Mouse (Mus musculus): ENCODE results near the gene Mrpl58. TPM values are rescaled to one million over a fixed set of nuclear protein-coding genes. Genes with fewer than 3 reads are reported as not detected.

The Mrpl58 gene
- polyA plus RNA-seq, 1 experiment from 2014 or later: 253 TPM

DNA sequence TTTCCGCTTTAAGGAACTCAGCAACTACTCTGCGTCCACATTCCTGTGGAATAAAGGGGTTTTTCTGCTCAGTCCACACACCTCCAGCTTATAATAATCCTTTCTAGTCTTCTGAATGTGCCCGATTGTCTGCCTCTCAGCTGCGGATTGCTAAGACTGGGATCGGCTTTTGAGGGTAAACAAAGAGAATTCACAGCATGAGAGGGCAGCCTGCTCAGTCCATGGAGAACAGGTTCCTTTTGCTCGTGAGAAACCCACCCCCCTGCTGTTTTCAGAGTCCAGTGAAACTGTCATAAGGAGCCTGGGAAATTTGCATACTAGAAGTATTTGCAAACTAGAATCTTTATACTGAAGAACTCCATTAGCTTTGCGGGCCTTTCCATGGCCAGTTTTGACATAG, 6.0 kb downstream of the Mrpl58 start:
- Histone ChIP-seq H3K27ac (ENCODE audit: low read depth, low read length) (peak overlapping the region; percentile 74), H3K4me1 (ENCODE audit: control insufficient read depth, insufficient read depth, low read length) (peaks cover 34% of the 10 kb centered on the region), H3K9ac (ENCODE audit: low read length) (peak overlapping the region; percentile 47), H3K9me3 (replicated peaks; ENCODE audit: control insufficient read depth, low read length) (no peaks in the 10 kb centered on the region), H3K36me3 (ENCODE audit: control insufficient read depth, insufficient read depth, low read length) (peaks cover 44% of the 10 kb centered on the region), H3K4me3 (ENCODE audit: low read depth, low read length) (no peak overlapping the region), H3K27me3 (replicated peaks; ENCODE audit: control insufficient read depth, insufficient read depth, low read length) (no peaks in the 10 kb centered on the region), H3K4me2 (ENCODE audit: low read length) (peak overlapping the region; percentile 23; the same call in 1 of the 2 replicates)
- WGBS: 4% methylated on average over 7 of the region's 7 CpGs
- 0 out of 2 replicates have a peak, but pooled peaks have one; percentile 6 for ATAC-seq
- peak; percentile 72 for DNase-seq (ENCODE audit: low spot score)

- peak within 1 kb of the TSS; percentile 78 for H3K27ac ChIP-seq (ENCODE audit: low read depth, low read length)
- peak within 1 kb of the TSS; percentile 95 for H3K9ac ChIP-seq (ENCODE audit: low read length)
- DNase-seq (ENCODE audit: low spot score) (peak; percentile 99), ATAC-seq (peak; percentile 99)
- H3K9me3 ChIP-seq (replicated peaks; ENCODE audit: control insufficient read depth, low read length): no peaks in the 10 kb centered on the region
- H3K36me3 ChIP-seq (ENCODE audit: control insufficient read depth, insufficient read depth, low read length): peaks cover 41% of the 10 kb centered on the region
- H3K27me3 ChIP-seq (replicated peaks; ENCODE audit: control insufficient read depth, insufficient read depth, low read length): no peaks in the 10 kb centered on the region
- H3K4me1 ChIP-seq (ENCODE audit: control insufficient read depth, insufficient read depth, low read length): peaks cover 20% of the 10 kb centered on the region
- H3K4me2 ChIP-seq (ENCODE audit: low read length): peak within 1 kb of the TSS; percentile 98
- under 1% methylated on average over 56 of the region's 56 CpGs for WGBS
- H3K4me3 ChIP-seq (ENCODE audit: low read depth, low read length): peak within 1 kb of the TSS; percentile 94
These were observed 16.1 kb downstream of the Mrpl58 start, which contains the start of the genes Atp5h and Kctd2 for GRCm38 (mm10) chr11:115419531-115420237. Gene Atp5h, minus strand, starts transcription at chr11:115419962. Gene Kctd2, plus strand, starts transcription at chr11:115420128.

- WGBS: 4% methylated on average over 37 of the region's 45 CpGs
- peaks cover 41% of the 10 kb centered on the region for H3K36me3 ChIP-seq (ENCODE audit: control insufficient read depth, insufficient read depth, low read length)
These were observed 17.0 kb downstream of the Mrpl58 start for GRCm38 (mm10) chr11:115420336-115421190.

DNA sequence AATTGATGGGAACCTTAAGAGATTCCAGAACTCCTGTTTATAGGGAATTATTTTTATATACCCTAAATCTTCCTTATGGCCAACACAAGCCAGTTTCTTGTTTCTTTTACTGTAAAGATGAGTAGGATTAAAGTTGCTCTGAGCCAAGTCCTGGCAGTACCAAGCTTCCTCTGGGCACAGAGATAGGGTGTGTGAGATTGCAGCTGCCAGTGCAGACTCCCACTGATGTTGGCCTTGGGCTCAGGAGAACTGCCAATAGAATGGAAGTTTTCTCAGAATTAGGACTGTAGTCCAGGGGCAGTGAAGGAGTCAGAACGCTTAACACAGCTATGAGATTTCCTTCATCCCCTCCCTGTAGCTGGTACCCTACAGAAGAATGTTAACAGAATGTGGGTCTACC, 17.8 kb downstream of the Mrpl58 start:
- peak overlapping the region; percentile 95 for H3K9ac ChIP-seq (ENCODE audit: low read length)
- peak overlapping the region; percentile 94; the same call in 1 of the 2 replicates for H3K4me3 ChIP-seq (ENCODE audit: low read depth, low read length)
- H3K4me2 ChIP-seq (ENCODE audit: low read length): peak overlapping the region; percentile 98
- no peaks in the 10 kb centered on the region for H3K9me3 ChIP-seq (replicated peaks; ENCODE audit: control insufficient read depth, low read length)
- peaks cover 20% of the 10 kb centered on the region for H3K4me1 ChIP-seq (ENCODE audit: control insufficient read depth, insufficient read depth, low read length)
- H3K27ac ChIP-seq (ENCODE audit: low read depth, low read length): no peak overlapping the region
- DNase-seq (ENCODE audit: low spot score): no peak
- no peaks in the 10 kb centered on the region for H3K27me3 ChIP-seq (replicated peaks; ENCODE audit: control insufficient read depth, insufficient read depth, low read length)
- no peak for ATAC-seq
- peaks cover 41% of the 10 kb centered on the region for H3K36me3 ChIP-seq (ENCODE audit: control insufficient read depth, insufficient read depth, low read length)
- 55% methylated on average over 1 of the region's 1 CpGs for WGBS

More at GRCm38 (mm10) chr11:115420336-115421190, 17.0 kb downstream of the Mrpl58 start:
- Histone ChIP-seq H3K9me3 (replicated peaks; ENCODE audit: control insufficient read depth, low read length) (no peaks in the 10 kb centered on the region), H3K9ac (ENCODE audit: low read length) (peak overlapping the region; percentile 95), H3K27ac (ENCODE audit: low read depth, low read length) (peak overlapping the region; percentile 78), H3K4me3 (ENCODE audit: low read depth, low read length) (peak overlapping the region; percentile 94), H3K4me1 (ENCODE audit: control insufficient read depth, insufficient read depth, low read length) (peaks cover 20% of the 10 kb centered on the region), H3K4me2 (ENCODE audit: low read length) (peak overlapping the region; percentile 98), H3K27me3 (replicated peaks; ENCODE audit: control insufficient read depth, insufficient read depth, low read length) (no peaks in the 10 kb centered on the region)
- ATAC-seq (peak; percentile 68), DNase-seq (ENCODE audit: low spot score) (peak; percentile 59)

DNA sequence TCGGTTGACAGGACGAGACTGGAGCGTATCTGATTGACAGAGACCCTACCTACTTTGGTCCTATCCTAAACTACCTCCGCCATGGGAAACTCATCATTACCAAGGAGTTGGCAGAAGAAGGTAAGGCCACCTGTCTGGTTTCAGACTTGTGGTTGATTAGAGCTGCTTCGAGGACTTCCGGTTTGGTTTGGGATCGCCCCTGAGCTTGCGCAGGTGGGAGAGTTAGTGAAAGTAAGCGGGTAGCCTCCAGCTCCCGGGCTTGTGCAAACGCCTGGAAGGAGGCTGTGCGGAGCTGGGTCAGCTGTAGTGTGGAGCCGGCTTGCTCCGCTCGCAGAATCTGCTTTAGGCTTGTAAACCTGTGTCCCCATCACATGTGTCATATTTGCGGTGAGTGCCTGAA, 18.4 kb downstream of the Mrpl58 start:
- Histone ChIP-seq H3K36me3 (ENCODE audit: control insufficient read depth, insufficient read depth, low read length) (peaks cover 40% of the 10 kb centered on the region), H3K4me1 (ENCODE audit: control insufficient read depth, insufficient read depth, low read length) (peaks cover 20% of the 10 kb centered on the region), H3K9me3 (replicated peaks; ENCODE audit: control insufficient read depth, low read length) (no peaks in the 10 kb centered on the region), H3K9ac (ENCODE audit: low read length) (no peak overlapping the region), H3K27me3 (replicated peaks; ENCODE audit: control insufficient read depth, insufficient read depth, low read length) (no peaks in the 10 kb centered on the region), H3K27ac (ENCODE audit: low read depth, low read length) (no peak overlapping the region), H3K4me3 (ENCODE audit: low read depth, low read length) (no peak overlapping the region), H3K4me2 (ENCODE audit: low read length) (no peak overlapping the region)
- 91% methylated on average over 16 of the region's 16 CpGs for WGBS
- DNase-seq (ENCODE audit: low spot score) (no peak), ATAC-seq (no peak)

- no peak overlapping the region for H3K4me3 ChIP-seq (ENCODE audit: low read depth, low read length)
- DNase-seq (ENCODE audit: low spot score) (no peak), ATAC-seq (no peak)
- no peak overlapping the region for H3K27ac ChIP-seq (ENCODE audit: low read depth, low read length)
- H3K4me2 ChIP-seq (ENCODE audit: low read length): no peak overlapping the region
- H3K27me3 ChIP-seq (replicated peaks; ENCODE audit: control insufficient read depth, insufficient read depth, low read length): no peaks in the 10 kb centered on the region
- no peak overlapping the region for H3K9ac ChIP-seq (ENCODE audit: low read length)
- WGBS: 87% methylated on average over 3 of the region's 3 CpGs
- no peaks in the 10 kb centered on the region for H3K9me3 ChIP-seq (replicated peaks; ENCODE audit: control insufficient read depth, low read length)
- peaks cover 42% of the 10 kb centered on the region for H3K36me3 ChIP-seq (ENCODE audit: control insufficient read depth, insufficient read depth, low read length)
- peaks cover 20% of the 10 kb centered on the region for H3K4me1 ChIP-seq (ENCODE audit: control insufficient read depth, insufficient read depth, low read length)
These were observed 19.5 kb downstream of the Mrpl58 start for GRCm38 (mm10) chr11:115423091-115423490.

DNA sequence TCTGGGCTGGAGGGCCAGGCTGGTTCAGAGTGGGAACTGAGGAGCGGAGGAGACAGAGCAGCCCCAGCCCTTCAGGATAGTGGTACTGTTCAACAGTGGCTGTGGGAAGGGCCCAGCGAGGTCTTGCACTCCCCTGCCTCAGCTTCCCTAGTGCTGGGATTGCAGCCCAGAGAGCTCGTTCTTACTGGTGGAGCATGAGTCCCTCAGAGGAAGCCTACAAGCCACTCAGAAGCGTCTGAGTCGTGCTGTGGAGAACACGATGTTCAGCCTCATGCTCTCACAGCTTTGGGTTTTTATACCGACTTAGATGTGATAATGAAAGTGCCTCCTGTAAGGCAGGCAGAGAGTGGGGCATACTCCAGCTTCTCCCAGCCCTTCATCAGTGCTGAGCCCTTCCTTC, 21.1 kb downstream of the Mrpl58 start:
- H3K9me3 ChIP-seq (replicated peaks; ENCODE audit: control insufficient read depth, low read length): no peaks in the 10 kb centered on the region
- H3K27me3 ChIP-seq (replicated peaks; ENCODE audit: control insufficient read depth, insufficient read depth, low read length): no peaks in the 10 kb centered on the region
- peaks cover 12% of the 10 kb centered on the region; the same call in 1 of the 2 replicates for H3K4me1 ChIP-seq (ENCODE audit: control insufficient read depth, insufficient read depth, low read length)
- peaks cover 53% of the 10 kb centered on the region for H3K36me3 ChIP-seq (ENCODE audit: control insufficient read depth, insufficient read depth, low read length)
- H3K4me2 ChIP-seq (ENCODE audit: low read length): no peak overlapping the region
- DNase-seq (ENCODE audit: low spot score) (no peak), ATAC-seq (no peak)
- WGBS: 86% methylated on average over 7 of the region's 7 CpGs
- H3K27ac ChIP-seq (ENCODE audit: low read depth, low read length): no peak overlapping the region
- H3K4me3 ChIP-seq (ENCODE audit: low read depth, low read length): no peak overlapping the region
- no peak overlapping the region for H3K9ac ChIP-seq (ENCODE audit: low read length)

GRCm38 (mm10) chr11:115425671-115426070, 22.1 kb downstream of the Mrpl58 start:
- no peak overlapping the region for H3K9ac ChIP-seq (ENCODE audit: low read length)
- H3K4me3 ChIP-seq (ENCODE audit: low read depth, low read length): no peak overlapping the region
- peaks cover 63% of the 10 kb centered on the region for H3K36me3 ChIP-seq (ENCODE audit: control insufficient read depth, insufficient read depth, low read length)
- no peaks in the 10 kb centered on the region for H3K9me3 ChIP-seq (replicated peaks; ENCODE audit: control insufficient read depth, low read length)
- H3K4me2 ChIP-seq (ENCODE audit: low read length): no peak overlapping the region
- H3K27me3 ChIP-seq (replicated peaks; ENCODE audit: control insufficient read depth, insufficient read depth, low read length): no peaks in the 10 kb centered on the region
- DNase-seq (ENCODE audit: low spot score) (no peak), ATAC-seq (no peak)
- no peak overlapping the region for H3K27ac ChIP-seq (ENCODE audit: low read depth, low read length)
- H3K4me1 ChIP-seq (ENCODE audit: control insufficient read depth, insufficient read depth, low read length): peaks cover 10% of the 10 kb centered on the region; the same call in 1 of the 2 replicates
- 94% methylated on average over 6 of the region's 6 CpGs for WGBS
